Mouse (Mus musculus): ENCODE data around the gene Lins1. TPM values are rescaled to one million over a fixed set of nuclear protein-coding genes. Genes with fewer than 3 reads are reported as not detected.

The Lins1 gene
- polyA plus RNA-seq, 1 experiment from 2014 or later, result 20.6 TPM

DNA sequence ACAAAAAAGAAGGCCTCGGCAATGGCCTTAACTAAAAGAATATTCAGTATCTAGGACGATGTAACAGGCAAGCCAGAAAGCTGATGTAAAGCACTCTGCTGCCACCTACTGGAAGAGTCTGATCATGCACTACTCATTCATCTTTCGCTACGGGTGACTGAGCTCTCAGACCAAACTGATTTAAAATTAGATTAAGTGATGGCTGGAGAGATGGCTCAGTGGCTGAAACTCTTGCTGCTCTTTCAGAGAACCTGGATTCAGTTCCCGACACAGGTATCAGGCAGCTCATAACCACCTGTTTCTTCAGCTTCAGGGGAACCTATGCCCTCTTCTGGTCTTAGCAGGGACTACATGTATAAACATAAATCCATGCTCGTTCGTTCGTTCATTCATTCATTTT lies 28.1 kb upstream of the Lins1 start:
- no peak for ATAC-seq (ENCODE audit: low FRiP score, low TSS enrichment)
- Histone ChIP-seq H3K36me3 (ENCODE audit: control insufficient read depth, insufficient read depth, low read length) (peaks cover 27% of the 10 kb centered on the region), H3K9me3 (ENCODE audit: control insufficient read depth, low read length) (no peaks in the 10 kb centered on the region), H3K27ac (replicated peaks; ENCODE audit: low read depth, low read length) (no peak overlapping the region), H3K27me3 (ENCODE audit: control insufficient read depth, insufficient read depth, low read length) (no peaks in the 10 kb centered on the region), H3K4me2 (ENCODE audit: low read length) (peak overlapping the region; percentile 25; the same call in 1 of the 2 replicates), H3K4me3 (replicated peaks; ENCODE audit: low read depth, low read length) (no peak overlapping the region; the same call in 1 of the 2 replicates), H3K9ac (replicated peaks; ENCODE audit: low read length) (no peak overlapping the region), H3K4me1 (ENCODE audit: control insufficient read depth, insufficient read depth, low read length) (no peaks in the 10 kb centered on the region)
- DNase-seq, result peak; percentile 92
- 22% methylated on average over 8 of the region's 8 CpGs for WGBS

DNA sequence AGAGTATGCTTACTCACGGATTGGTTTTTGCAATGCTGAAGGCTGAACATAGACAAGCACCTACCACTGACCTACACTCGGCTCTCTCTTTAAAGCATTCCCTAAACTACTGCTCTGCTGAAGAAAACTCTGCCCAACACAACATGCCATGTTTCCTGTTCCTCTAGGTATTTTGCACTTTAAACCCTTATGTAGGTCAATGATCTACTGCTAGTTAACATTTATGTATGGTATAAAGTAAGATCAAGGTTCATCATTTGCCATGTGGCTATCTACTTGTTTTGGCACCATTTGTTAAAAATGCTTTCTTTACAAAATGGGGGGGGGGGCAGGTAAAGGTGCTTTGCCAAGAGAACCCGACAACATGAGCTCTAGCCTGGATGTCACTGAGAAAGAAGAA lies 26.1 kb upstream of the Lins1 start:
- H3K9me3 ChIP-seq (ENCODE audit: control insufficient read depth, low read length), result peaks cover 6% of the 10 kb centered on the region
- H3K4me2 ChIP-seq (ENCODE audit: low read length), result no peak overlapping the region
- ATAC-seq (ENCODE audit: low FRiP score, low TSS enrichment) (no peak), DNase-seq (no peak)
- H3K36me3 ChIP-seq (ENCODE audit: control insufficient read depth, insufficient read depth, low read length), result peaks cover 13% of the 10 kb centered on the region
- 88% methylated on average over 3 of the region's 3 CpGs for WGBS
- no peak overlapping the region for H3K27ac ChIP-seq (replicated peaks; ENCODE audit: low read depth, low read length)
- H3K27me3 ChIP-seq (ENCODE audit: control insufficient read depth, insufficient read depth, low read length), result no peaks in the 10 kb centered on the region
- no peak overlapping the region for H3K9ac ChIP-seq (replicated peaks; ENCODE audit: low read length)
- no peak overlapping the region for H3K4me3 ChIP-seq (replicated peaks; ENCODE audit: low read depth, low read length)
- H3K4me1 ChIP-seq (ENCODE audit: control insufficient read depth, insufficient read depth, low read length), result no peaks in the 10 kb centered on the region

DNA sequence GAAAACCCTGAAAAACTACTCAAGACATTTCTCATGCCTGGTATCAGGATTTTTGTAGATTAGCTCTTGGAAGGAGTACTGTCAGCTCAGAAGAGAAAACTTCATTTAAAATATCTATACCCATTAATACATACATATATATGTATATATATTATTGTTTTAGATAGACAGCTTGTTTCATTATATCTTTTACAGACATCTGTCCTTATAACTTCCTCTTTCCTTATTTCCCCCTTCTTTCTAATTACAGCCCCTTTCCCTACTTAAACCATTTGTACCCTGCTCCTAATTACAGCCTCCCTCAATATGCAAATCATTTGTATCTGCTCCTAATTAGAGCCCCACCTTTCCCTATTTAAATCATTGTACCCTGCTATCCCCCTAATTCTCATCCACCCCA lies 22.6 kb upstream of the Lins1 start:
- Histone ChIP-seq H3K4me2 (ENCODE audit: low read length) (no peak overlapping the region), H3K36me3 (ENCODE audit: control insufficient read depth, insufficient read depth, low read length) (peaks cover 25% of the 10 kb centered on the region), H3K9me3 (ENCODE audit: control insufficient read depth, low read length) (peaks cover 11% of the 10 kb centered on the region), H3K27ac (replicated peaks; ENCODE audit: low read depth, low read length) (no peak overlapping the region), H3K27me3 (ENCODE audit: control insufficient read depth, insufficient read depth, low read length) (no peaks in the 10 kb centered on the region), H3K4me3 (replicated peaks; ENCODE audit: low read depth, low read length) (no peak overlapping the region), H3K9ac (replicated peaks; ENCODE audit: low read length) (no peak overlapping the region), H3K4me1 (ENCODE audit: control insufficient read depth, insufficient read depth, low read length) (no peaks in the 10 kb centered on the region)
- ATAC-seq (ENCODE audit: low FRiP score, low TSS enrichment) (no peak), DNase-seq (no peak)

DNA sequence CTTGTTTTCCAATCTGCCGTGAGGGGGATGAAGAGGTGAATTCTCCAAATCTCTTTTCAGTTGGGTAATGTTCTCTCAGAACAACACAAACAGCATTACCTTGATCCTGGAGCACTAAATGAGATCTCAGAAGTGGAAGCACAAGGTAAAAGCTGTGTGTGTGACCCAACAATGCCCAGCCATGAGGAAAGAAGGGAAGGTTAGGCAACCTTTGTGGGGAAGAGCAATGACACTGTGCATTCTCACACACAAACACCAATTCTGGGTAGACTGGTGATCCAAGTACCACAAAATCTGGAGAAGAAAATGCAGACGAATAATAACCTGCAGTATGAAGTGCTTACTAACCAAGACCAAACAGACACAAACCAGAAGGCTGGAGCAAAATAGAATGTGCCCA lies 13.9 kb upstream of the Lins1 start:
- Histone ChIP-seq H3K36me3 (ENCODE audit: control insufficient read depth, insufficient read depth, low read length) (peaks cover 98% of the 10 kb centered on the region), H3K4me1 (ENCODE audit: control insufficient read depth, insufficient read depth, low read length) (no peaks in the 10 kb centered on the region), H3K27ac (replicated peaks; ENCODE audit: low read depth, low read length) (no peak overlapping the region), H3K4me3 (replicated peaks; ENCODE audit: low read depth, low read length) (no peak overlapping the region), H3K4me2 (ENCODE audit: low read length) (no peak overlapping the region), H3K9ac (replicated peaks; ENCODE audit: low read length) (no peak overlapping the region), H3K9me3 (ENCODE audit: control insufficient read depth, low read length) (no peaks in the 10 kb centered on the region), H3K27me3 (ENCODE audit: control insufficient read depth, insufficient read depth, low read length) (no peaks in the 10 kb centered on the region)
- DNase-seq (no peak), ATAC-seq (ENCODE audit: low FRiP score, low TSS enrichment) (no peak)
- 95% methylated on average over 2 of the region's 2 CpGs for WGBS

DNA sequence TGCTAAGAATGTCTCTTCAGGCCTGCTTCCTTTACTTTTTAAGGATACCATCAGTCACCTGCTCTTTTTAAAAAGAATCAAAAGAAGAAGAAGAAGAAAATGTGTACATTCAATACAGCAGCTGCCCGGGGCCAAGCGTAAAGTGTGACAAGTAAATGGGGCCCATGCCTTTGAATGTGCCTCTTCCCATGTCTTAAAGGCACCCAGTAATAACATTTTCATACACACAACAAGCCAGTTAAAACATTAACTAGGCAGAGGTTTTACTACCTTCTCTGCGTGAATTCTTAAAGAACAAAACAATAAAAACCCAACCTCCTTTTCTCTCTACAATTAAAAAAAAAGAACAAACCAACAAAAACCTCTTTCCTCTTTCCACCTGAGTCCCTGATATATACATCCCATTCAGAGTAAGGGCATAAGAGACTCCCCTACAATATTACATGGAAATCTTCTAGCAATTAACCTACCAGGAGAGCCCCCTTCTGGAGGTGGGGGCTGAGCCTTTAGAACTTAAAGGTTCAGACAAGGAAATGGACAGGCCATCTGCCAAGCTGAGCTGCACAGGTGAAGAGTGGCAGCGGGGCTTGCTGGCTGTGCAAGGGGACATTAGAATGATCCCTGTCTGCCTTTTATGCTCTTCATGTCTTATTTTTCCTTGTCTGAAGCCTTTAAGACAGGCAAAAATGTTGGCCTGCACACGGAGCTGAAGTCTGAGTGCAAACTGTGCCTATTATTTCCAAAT lies 7.4 kb upstream of the Lins1 start:
- no peaks in the 10 kb centered on the region for H3K27me3 ChIP-seq (ENCODE audit: control insufficient read depth, insufficient read depth, low read length)
- DNase-seq, result no peak
- peaks cover 65% of the 10 kb centered on the region for H3K36me3 ChIP-seq (ENCODE audit: control insufficient read depth, insufficient read depth, low read length)
- H3K4me1 ChIP-seq (ENCODE audit: control insufficient read depth, insufficient read depth, low read length), result no peaks in the 10 kb centered on the region
- H3K9me3 ChIP-seq (ENCODE audit: control insufficient read depth, low read length), result no peaks in the 10 kb centered on the region
- H3K4me3 ChIP-seq (replicated peaks; ENCODE audit: low read depth, low read length), result no peak overlapping the region
- H3K4me2 ChIP-seq (ENCODE audit: low read length), result no peak overlapping the region
- WGBS, result 93% methylated on average over 5 of the region's 5 CpGs
- no peak overlapping the region for H3K27ac ChIP-seq (replicated peaks; ENCODE audit: low read depth, low read length)
- H3K9ac ChIP-seq (replicated peaks; ENCODE audit: low read length), result no peak overlapping the region
- no peak for ATAC-seq (ENCODE audit: low FRiP score, low TSS enrichment)

DNA sequence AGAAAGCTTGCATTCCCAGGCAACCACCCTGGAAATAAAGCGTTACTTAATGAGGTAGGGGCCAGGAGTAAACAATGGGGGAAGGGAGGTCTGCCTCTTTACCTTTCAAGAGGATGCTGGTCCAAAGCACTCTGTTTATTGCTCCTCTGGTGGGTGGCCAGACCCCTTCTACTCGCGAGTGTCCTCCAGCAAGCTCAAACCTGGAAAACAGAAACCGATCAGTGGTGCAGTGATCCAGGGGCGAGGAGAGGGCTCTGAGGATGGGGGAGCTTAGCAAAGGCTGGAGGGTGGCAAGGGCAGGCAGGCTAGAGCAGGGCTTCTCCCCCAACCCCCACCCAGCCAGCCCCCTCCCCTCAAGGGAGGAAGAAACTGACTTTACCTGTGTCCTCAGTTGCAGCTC lies 968 bp upstream of the Lins1 start:
- WGBS, result 0% methylated on average over 5 of the region's 5 CpGs
- peak overlapping the region; percentile 68 for H3K9ac ChIP-seq (replicated peaks; ENCODE audit: low read length)
- H3K36me3 ChIP-seq (ENCODE audit: control insufficient read depth, insufficient read depth, low read length), result peaks cover 13% of the 10 kb centered on the region; the same call in 1 of the 2 replicates
- H3K4me3 ChIP-seq (replicated peaks; ENCODE audit: low read depth, low read length), result peak overlapping the region; percentile 61
- ATAC-seq (ENCODE audit: low FRiP score, low TSS enrichment) (no peak), DNase-seq (no peak)
- no peaks in the 10 kb centered on the region for H3K27me3 ChIP-seq (ENCODE audit: control insufficient read depth, insufficient read depth, low read length)
- peaks cover 12% of the 10 kb centered on the region for H3K4me1 ChIP-seq (ENCODE audit: control insufficient read depth, insufficient read depth, low read length)
- 0 out of 2 replicates have a peak overlapping the region, but pooled peaks have one; percentile 32 for H3K27ac ChIP-seq (replicated peaks; ENCODE audit: low read depth, low read length)
- no peaks in the 10 kb centered on the region for H3K9me3 ChIP-seq (ENCODE audit: control insufficient read depth, low read length)
- H3K4me2 ChIP-seq (ENCODE audit: low read length), result peak overlapping the region; percentile 93

DNA sequence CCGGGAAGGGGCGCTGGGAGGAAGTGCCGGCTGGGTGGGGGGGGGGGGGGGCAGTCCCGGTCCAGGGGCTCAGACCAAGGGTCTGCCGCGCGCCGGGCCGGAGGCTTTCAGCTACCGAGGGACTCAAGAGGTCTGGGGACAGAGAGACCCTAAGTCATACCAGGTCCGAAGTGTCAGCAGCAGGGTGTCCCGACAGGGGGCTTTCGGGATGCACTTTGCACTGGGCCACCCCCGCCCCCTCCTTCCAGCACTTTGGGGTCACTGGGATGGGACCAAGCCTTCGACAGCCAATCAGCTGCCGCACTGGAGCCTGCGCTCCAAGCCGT lies 432 bp upstream of the Lins1 start, which contains the start of gene Asb7:
TSS of gene Asb7 (minus strand) at position 303 of the 326 bp plus-strand sequence.
- DNase-seq (no peak), ATAC-seq (ENCODE audit: low FRiP score, low TSS enrichment) (no peak)
- Histone ChIP-seq H3K4me2 (ENCODE audit: low read length) (peak within 1 kb of the TSS; percentile 93), H3K4me1 (ENCODE audit: control insufficient read depth, insufficient read depth, low read length) (peaks cover 12% of the 10 kb centered on the region), H3K9me3 (ENCODE audit: control insufficient read depth, low read length) (no peaks in the 10 kb centered on the region), H3K27me3 (ENCODE audit: control insufficient read depth, insufficient read depth, low read length) (no peaks in the 10 kb centered on the region), H3K9ac (replicated peaks; ENCODE audit: low read length) (peak within 1 kb of the TSS; percentile 78), H3K27ac (replicated peaks; ENCODE audit: low read depth, low read length) (peak within 1 kb of the TSS; percentile 95), H3K36me3 (ENCODE audit: control insufficient read depth, insufficient read depth, low read length) (peaks cover 9% of the 10 kb centered on the region; the same call in 1 of the 2 replicates), H3K4me3 (replicated peaks; ENCODE audit: low read depth, low read length) (peak within 1 kb of the TSS; percentile 61)
- under 1% methylated on average over 17 of the region's 18 CpGs for WGBS

DNA sequence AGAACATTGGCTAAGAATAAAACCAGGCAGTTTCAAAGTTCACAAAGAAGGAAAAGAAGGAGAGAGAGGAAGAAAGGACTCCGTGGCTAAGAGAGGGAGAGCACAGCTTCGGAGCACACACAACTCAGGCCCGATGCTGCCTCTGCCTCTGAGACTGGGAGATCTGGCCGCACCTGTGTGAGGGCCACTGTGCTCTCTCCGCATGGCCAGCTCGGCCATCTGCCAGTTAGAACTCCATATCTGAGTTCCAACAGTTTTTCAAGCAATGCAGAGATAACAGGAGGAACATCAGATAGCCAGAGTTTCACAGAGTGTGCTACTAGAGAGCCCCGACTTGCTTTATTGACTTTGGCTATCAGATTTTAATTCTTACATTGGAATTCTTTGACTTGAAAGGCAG lies 4.8 kb downstream of the Lins1 start:
- WGBS, result 72% methylated on average over 7 of the region's 7 CpGs
- Histone ChIP-seq H3K4me2 (ENCODE audit: low read length) (no peak overlapping the region), H3K36me3 (ENCODE audit: control insufficient read depth, insufficient read depth, low read length) (peaks cover 18% of the 10 kb centered on the region; the same call in 1 of the 2 replicates), H3K9ac (replicated peaks; ENCODE audit: low read length) (no peak overlapping the region), H3K9me3 (ENCODE audit: control insufficient read depth, low read length) (no peaks in the 10 kb centered on the region), H3K4me1 (ENCODE audit: control insufficient read depth, insufficient read depth, low read length) (peaks cover 4% of the 10 kb centered on the region; the same call in 1 of the 2 replicates), H3K27ac (replicated peaks; ENCODE audit: low read depth, low read length) (no peak overlapping the region), H3K4me3 (replicated peaks; ENCODE audit: low read depth, low read length) (no peak overlapping the region), H3K27me3 (ENCODE audit: control insufficient read depth, insufficient read depth, low read length) (no peaks in the 10 kb centered on the region)
- DNase-seq (no peak), ATAC-seq (ENCODE audit: low FRiP score, low TSS enrichment) (no peak)

DNA sequence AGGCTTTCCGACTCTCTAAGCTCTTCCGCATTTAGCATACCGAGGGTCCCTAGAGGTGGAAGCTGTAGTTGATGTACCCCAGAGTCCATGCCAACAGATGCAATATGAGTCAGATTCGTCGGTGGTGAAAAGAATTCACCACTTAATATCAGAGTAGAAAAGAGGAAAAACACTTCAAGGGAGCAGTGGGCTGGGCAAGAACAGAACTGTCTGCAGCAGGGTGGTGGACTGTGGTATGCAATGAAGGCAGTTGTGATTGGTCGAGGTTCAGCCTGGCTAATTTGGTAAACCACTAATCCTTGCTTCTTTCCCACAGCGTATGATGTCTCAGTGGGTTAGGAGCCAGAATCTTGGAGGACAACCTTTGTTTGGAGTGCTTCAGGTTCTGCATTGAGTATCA lies 13.0 kb downstream of the Lins1 start:
- no peaks in the 10 kb centered on the region for H3K27me3 ChIP-seq (ENCODE audit: control insufficient read depth, insufficient read depth, low read length)
- H3K4me1 ChIP-seq (ENCODE audit: control insufficient read depth, insufficient read depth, low read length), result no peaks in the 10 kb centered on the region
- H3K9ac ChIP-seq (replicated peaks; ENCODE audit: low read length), result no peak overlapping the region
- H3K27ac ChIP-seq (replicated peaks; ENCODE audit: low read depth, low read length), result no peak overlapping the region
- no peak for DNase-seq
- WGBS, result 95% methylated on average over 7 of the region's 7 CpGs
- H3K36me3 ChIP-seq (ENCODE audit: control insufficient read depth, insufficient read depth, low read length), result peaks cover 32% of the 10 kb centered on the region
- no peak overlapping the region for H3K4me2 ChIP-seq (ENCODE audit: low read length)
- no peaks in the 10 kb centered on the region for H3K9me3 ChIP-seq (ENCODE audit: control insufficient read depth, low read length)
- H3K4me3 ChIP-seq (replicated peaks; ENCODE audit: low read depth, low read length), result no peak overlapping the region
- no peak for ATAC-seq (ENCODE audit: low FRiP score, low TSS enrichment)

Measured in midbrain, embryonic 14.5 days (tissue).